Mouse (Mus musculus) thymus, adult 2 months (tissue): Measurements from ENCODE around the gene Chchd1.

Experiments
- CTCF ChIP-seq: fragments of 200-500 bp; IDR thresholded peaks from 2 replicates; pipeline ENCODE4 v1.5.1; 2012; ENCODE audit warnings: mild to moderate bottlenecking, control low read depth, low read length, moderate library complexity, borderline replicate concordance; ENCODE audit not compliant: control insufficient read depth, poor library complexity, insufficient read depth; ENCODE audit errors: extremely low read depth
- POLR2A ChIP-seq: fragments of 200-500 bp; IDR thresholded peaks from 2 replicates; pipeline ENCODE4 v1.6.1; 2012; ENCODE audit warnings: mild to moderate bottlenecking, low read length, control low read depth, moderate library complexity; ENCODE audit not compliant: control insufficient read depth, poor library complexity, insufficient read depth; ENCODE audit errors: extremely low read depth

GRCm38 (mm10) chr14:20677906-20678305 is 24.9 kb upstream of the Chchd1 start:
- TF ChIP-seq POLR2A: no peak
- no peak for TF ChIP-seq CTCF
